Mouse (Mus musculus) neural tube, embryonic 12.5 days (tissue): ENCODE measurements at regions not wholly inside any gene's neighbourhood (a gene's known extent, or its start where the extent isn't known, plus 50 kb on each side); places are given as distances from the start of the nearest gene placed in this dataset.

ENCODE experiments used
- ATAC-seq: fragments of 200-750 bp; cut with Nextera tagmentation; 2 replicates; pipeline ENCODE4 v1.8.0; 2017; ENCODE audit warnings: low read depth, mild to moderate bottlenecking, moderate TSS enrichment, moderate library complexity; ENCODE audit not compliant: low FRiP score
- H3K27ac ChIP-seq: fragments of 300-500 bp; sonication (generic); 2 replicates; pipeline ENCODE4 v1.5.1; 2016
- H3K27me3 ChIP-seq: fragments of 300-500 bp; sonication (generic); replicated peaks from 2 replicates; pipeline ENCODE4 v1.6.1; 2016; ENCODE audit warnings: mild to moderate bottlenecking
- H3K36me3 ChIP-seq: fragments of 300-500 bp; sonication (generic); 2 replicates; pipeline ENCODE4 v1.6.1; 2016; ENCODE audit warnings: mild to moderate bottlenecking
- H3K4me1 ChIP-seq: fragments of 300-500 bp; sonication (generic); 2 replicates; pipeline ENCODE4 v1.6.1; 2016
- H3K4me2 ChIP-seq: fragments of 300-500 bp; sonication (generic); replicated peaks from 2 replicates; pipeline ENCODE4 v1.6.1; 2016; ENCODE audit warnings: mild to moderate bottlenecking
- H3K4me3 ChIP-seq: fragments of 300-500 bp; sonication (generic); 2 replicates; pipeline ENCODE4 v1.5.1; 2016
- H3K9ac ChIP-seq: fragments of 300-500 bp; sonication (generic); 2 replicates; pipeline ENCODE4 v1.6.1; 2016; ENCODE audit warnings: mild to moderate bottlenecking
- H3K9me3 ChIP-seq: fragments of 300-500 bp; sonication (generic); 2 replicates; pipeline ENCODE4 v1.6.1; 2016; ENCODE audit warnings: mild to moderate bottlenecking
- WGBS: fragments of 180-500 bp; shearing (Covaris S2); methylation state at CpG from one replicate; pipeline ENCODE4 v1.1.7; 2016; 5-methylcytosine and 5-hydroxymethylcytosine counted together

DNA sequence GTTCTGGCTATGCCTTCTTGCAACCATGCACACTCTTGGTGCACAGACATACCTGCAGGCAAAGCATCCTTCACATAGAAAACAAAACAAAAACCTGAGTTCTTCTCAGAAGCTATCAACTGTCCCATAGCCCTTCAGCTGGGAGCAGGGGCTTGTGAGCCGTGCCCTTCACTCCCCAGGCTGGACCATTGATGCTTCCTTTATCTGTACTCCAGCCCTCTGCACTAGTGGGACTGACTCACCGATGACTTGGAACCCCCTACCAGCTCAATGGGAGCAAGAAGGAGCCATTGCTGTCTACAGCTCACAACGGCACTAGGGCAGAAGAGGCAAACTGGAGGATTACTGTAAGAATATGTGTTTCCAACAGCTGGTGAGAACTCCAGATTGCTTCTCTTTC is 137.0 kb downstream of the Qrsl1 start:
- H3K4me2 ChIP-seq, result no peak overlapping the region
- H3K36me3 ChIP-seq, result no peaks in the 10 kb centered on the region
- 92% methylated on average over 3 of the region's 3 CpGs for WGBS
- no peak overlapping the region for H3K4me3 ChIP-seq
- ATAC-seq, result no peak
- H3K4me1 ChIP-seq, result no peaks in the 10 kb centered on the region
- H3K9ac ChIP-seq, result no peak overlapping the region
- no peaks in the 10 kb centered on the region for H3K9me3 ChIP-seq
- H3K27me3 ChIP-seq, result no peaks in the 10 kb centered on the region
- H3K27ac ChIP-seq, result no peak overlapping the region

- WGBS, result 79% methylated on average over 1 of the region's 1 CpGs
- H3K27ac ChIP-seq, result no peak overlapping the region
- H3K36me3 ChIP-seq, result no peaks in the 10 kb centered on the region
- no peak overlapping the region for H3K9ac ChIP-seq
- no peak overlapping the region for H3K4me3 ChIP-seq
- no peaks in the 10 kb centered on the region for H3K27me3 ChIP-seq
- H3K4me2 ChIP-seq, result no peak overlapping the region
- no peaks in the 10 kb centered on the region for H3K9me3 ChIP-seq
- no peak for ATAC-seq
- H3K4me1 ChIP-seq, result no peaks in the 10 kb centered on the region
Observed at GRCm38 (mm10) chr10:43765275-43765674, 136.3 kb downstream of the Qrsl1 start.

- Histone ChIP-seq H3K4me1 (no peaks in the 10 kb centered on the region), H3K4me3 (no peak overlapping the region), H3K27ac (no peak overlapping the region), H3K9me3 (no peaks in the 10 kb centered on the region), H3K4me2 (no peak overlapping the region), H3K27me3 (no peaks in the 10 kb centered on the region), H3K9ac (no peak overlapping the region), H3K36me3 (no peaks in the 10 kb centered on the region)
- 80% methylated on average over 11 of the region's 11 CpGs for WGBS
- no peak for ATAC-seq
Observed at GRCm38 (mm10) chr10:43765829-43766486, 135.6 kb downstream of the Qrsl1 start.

DNA sequence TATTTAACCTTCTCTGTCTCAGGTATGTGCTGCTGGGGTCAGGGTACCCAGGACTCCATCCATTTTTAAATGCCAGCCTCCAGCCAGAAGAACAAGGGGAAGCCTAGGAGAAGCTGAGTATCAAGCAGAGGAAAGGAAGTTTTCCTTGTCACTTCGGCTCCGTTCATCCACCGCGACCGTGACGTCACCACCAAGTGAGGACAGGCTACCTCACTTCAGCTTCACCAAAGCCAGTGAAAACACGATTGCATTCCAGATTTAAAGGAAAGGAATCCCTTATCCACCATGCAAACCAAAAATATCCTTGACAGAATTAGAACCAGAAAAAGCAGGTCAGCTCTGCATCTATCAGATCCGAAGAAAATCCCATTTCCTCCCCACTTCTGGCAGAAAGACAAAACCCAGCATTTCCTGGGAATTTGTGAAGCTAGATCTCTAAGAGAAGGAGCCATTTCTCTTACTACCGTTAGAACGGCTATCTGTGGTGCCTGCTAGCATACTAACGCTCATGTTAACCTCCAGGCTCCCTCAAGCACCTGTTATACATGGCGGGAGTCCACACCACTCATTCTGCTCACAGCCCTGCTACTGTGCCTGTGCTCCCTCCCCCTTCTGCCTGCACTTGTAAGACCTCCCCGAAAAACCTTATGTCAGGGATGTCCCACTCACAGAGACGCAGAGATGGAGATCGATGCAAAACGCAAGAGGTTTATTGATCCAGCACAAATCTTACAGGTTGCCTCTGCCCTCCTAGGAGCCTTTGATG is 133.4 kb downstream of the Qrsl1 start:
- 83% methylated on average over 16 of the region's 16 CpGs for WGBS

GRCm38 (mm10) chr10:43769026-43769425 is 132.5 kb downstream of the Qrsl1 start:
- no peak overlapping the region for H3K4me3 ChIP-seq
- no peak overlapping the region for H3K27ac ChIP-seq
- no peaks in the 10 kb centered on the region for H3K9me3 ChIP-seq
- no peaks in the 10 kb centered on the region for H3K36me3 ChIP-seq
- no peak for ATAC-seq
- H3K9ac ChIP-seq, result no peak overlapping the region
- no peaks in the 10 kb centered on the region for H3K4me1 ChIP-seq
- no peaks in the 10 kb centered on the region for H3K27me3 ChIP-seq
- WGBS, result 81% methylated on average over 3 of the region's 3 CpGs
- H3K4me2 ChIP-seq, result no peak overlapping the region

More for the DNA sequence above, 133.4 kb downstream of the Qrsl1 start:
- Histone ChIP-seq H3K27me3 (no peaks in the 10 kb centered on the region), H3K36me3 (no peaks in the 10 kb centered on the region), H3K27ac (no peak overlapping the region), H3K4me1 (no peaks in the 10 kb centered on the region), H3K9me3 (no peaks in the 10 kb centered on the region), H3K9ac (no peak overlapping the region), H3K4me2 (no peak overlapping the region), H3K4me3 (no peak overlapping the region)
- ATAC-seq, result no peak

GRCm38 (mm10) chr10:43775807-43776206 is 125.7 kb downstream of the Qrsl1 start:
- H3K4me1 ChIP-seq, result no peaks in the 10 kb centered on the region
- no peaks in the 10 kb centered on the region for H3K36me3 ChIP-seq
- WGBS, result 61% methylated on average over 1 of the region's 1 CpGs
- H3K4me2 ChIP-seq, result no peak overlapping the region
- H3K9ac ChIP-seq, result no peak overlapping the region
- H3K27ac ChIP-seq, result no peak overlapping the region
- no peak overlapping the region for H3K4me3 ChIP-seq
- no peak for ATAC-seq
- H3K9me3 ChIP-seq, result no peaks in the 10 kb centered on the region
- no peaks in the 10 kb centered on the region for H3K27me3 ChIP-seq

DNA sequence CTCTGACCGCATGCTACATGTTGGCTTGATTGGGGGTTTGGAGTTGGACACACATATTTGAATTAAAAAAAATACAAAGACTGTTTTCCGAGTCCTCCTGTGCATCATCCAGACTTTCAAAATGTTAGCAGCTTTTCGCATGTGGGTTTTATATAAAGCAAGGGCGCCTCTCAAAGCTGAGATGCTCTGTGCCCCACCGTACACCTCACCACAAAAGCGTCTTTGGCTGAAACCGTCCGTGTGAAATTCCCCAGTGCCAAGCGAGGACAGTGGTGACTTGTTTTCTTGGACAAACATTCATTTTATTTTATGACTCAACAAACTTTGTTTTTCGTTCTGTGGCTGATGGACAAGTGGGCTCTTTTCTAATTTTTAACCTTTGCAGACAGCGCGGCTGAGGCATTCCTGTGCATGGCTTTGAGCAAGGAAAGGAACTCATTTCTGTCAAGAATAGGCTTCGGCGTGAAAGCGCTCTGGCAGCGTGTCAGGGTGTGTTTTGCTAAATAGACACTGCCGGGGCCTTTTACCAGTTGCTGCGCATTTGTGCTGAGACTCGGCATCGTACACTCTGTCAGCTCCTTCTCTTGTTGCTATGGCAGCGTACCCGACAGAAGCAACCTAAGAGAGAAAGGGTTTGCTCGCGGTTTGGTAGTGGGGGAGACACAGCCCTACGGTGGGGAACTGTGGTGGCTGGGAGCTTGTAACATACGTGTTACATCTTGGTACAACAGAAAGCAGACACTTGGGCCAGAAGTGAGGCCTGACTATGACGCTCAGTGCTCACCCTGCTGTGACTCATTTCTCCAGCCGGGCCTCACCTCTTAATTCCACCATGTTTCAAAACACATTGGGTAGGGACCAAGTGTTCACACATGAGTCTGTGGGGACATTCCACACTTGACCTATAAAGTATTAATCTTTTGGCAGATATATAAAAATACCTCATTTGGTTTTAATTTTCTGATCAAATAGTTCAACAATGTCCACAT is 123.6 kb downstream of the Qrsl1 start:
- Histone ChIP-seq H3K9ac (no peak overlapping the region), H3K27ac (no peak overlapping the region), H3K27me3 (no peaks in the 10 kb centered on the region), H3K9me3 (no peaks in the 10 kb centered on the region), H3K4me3 (no peak overlapping the region), H3K4me1 (no peaks in the 10 kb centered on the region), H3K4me2 (no peak overlapping the region), H3K36me3 (no peaks in the 10 kb centered on the region)
- no peak for ATAC-seq
- 81% methylated on average over 28 of the region's 28 CpGs for WGBS

- Histone ChIP-seq H3K9me3 (no peaks in the 10 kb centered on the region), H3K4me2 (no peak overlapping the region), H3K27me3 (no peaks in the 10 kb centered on the region), H3K9ac (no peak overlapping the region), H3K27ac (no peak overlapping the region), H3K36me3 (no peaks in the 10 kb centered on the region), H3K4me1 (no peaks in the 10 kb centered on the region), H3K4me3 (no peak overlapping the region)
- 88% methylated on average over 4 of the region's 4 CpGs for WGBS
- no peak for ATAC-seq
Observed at GRCm38 (mm10) chr10:43780571-43780970, 121.0 kb downstream of the Qrsl1 start.

DNA sequence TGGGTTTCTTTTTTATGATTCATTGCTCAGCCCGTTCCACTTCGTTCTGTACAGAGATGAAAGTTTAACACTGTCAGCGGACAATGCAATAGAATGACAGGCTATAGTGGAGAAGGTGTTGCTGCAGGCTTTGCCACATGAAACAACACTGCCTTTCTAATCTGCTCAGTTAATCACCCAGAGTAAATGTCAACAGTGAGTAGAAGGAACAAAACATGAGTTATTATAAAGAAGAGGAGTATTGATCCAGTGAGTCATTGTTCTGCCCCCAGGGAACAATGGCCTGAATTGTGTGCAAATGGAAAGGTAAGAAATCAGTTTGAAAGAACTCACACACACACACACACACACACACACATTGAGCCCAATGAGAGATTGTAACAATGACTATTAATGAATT is 118.2 kb downstream of the Qrsl1 start:
- no peak overlapping the region for H3K4me3 ChIP-seq
- H3K4me1 ChIP-seq, result no peaks in the 10 kb centered on the region
- no peaks in the 10 kb centered on the region for H3K36me3 ChIP-seq
- WGBS, result 77% methylated on average over 3 of the region's 3 CpGs
- H3K9me3 ChIP-seq, result no peaks in the 10 kb centered on the region
- no peaks in the 10 kb centered on the region for H3K27me3 ChIP-seq
- H3K9ac ChIP-seq, result no peak overlapping the region
- H3K4me2 ChIP-seq, result no peak overlapping the region
- no peak for ATAC-seq
- H3K27ac ChIP-seq, result no peak overlapping the region

- Histone ChIP-seq H3K4me2 (no peak overlapping the region), H3K27me3 (no peaks in the 10 kb centered on the region), H3K9me3 (no peaks in the 10 kb centered on the region), H3K4me1 (no peaks in the 10 kb centered on the region), H3K9ac (no peak overlapping the region), H3K4me3 (no peak overlapping the region), H3K27ac (no peak overlapping the region), H3K36me3 (no peaks in the 10 kb centered on the region)
- 89% methylated on average over 4 of the region's 4 CpGs for WGBS
- ATAC-seq, result no peak
Observed at GRCm38 (mm10) chr10:43790780-43791179, 110.8 kb downstream of the Qrsl1 start.

DNA sequence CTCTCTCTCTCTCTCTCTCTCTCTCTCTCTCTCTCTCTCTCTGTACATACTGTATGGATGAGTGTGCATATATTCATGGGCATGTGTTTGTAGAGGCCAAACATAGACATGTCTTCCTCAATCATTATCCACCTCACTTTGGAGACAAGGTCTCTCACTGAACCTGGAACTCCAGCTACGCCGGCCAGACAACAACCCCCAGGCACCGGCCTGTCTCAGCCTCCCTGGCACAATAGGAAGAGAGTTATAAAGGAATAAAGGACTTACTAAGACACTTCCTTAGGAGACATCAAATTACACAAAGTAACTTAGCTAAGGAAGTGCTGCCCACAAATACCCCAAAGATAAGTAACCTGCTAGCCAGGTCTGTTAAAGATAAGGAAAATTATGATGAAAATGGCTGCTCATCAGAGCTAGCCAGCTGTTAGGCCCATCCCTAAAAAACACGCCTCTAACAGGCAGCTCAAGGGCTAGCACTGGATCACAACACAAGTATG is 110.0 kb downstream of the Qrsl1 start:
- 94% methylated on average over 4 of the region's 4 CpGs for WGBS
- ATAC-seq, result no peak
- no peaks in the 10 kb centered on the region for H3K36me3 ChIP-seq
- H3K9ac ChIP-seq, result no peak overlapping the region
- H3K4me1 ChIP-seq, result no peaks in the 10 kb centered on the region
- no peak overlapping the region for H3K4me3 ChIP-seq
- H3K27ac ChIP-seq, result no peak overlapping the region
- no peaks in the 10 kb centered on the region for H3K9me3 ChIP-seq
- H3K4me2 ChIP-seq, result no peak overlapping the region
- H3K27me3 ChIP-seq, result no peaks in the 10 kb centered on the region

DNA sequence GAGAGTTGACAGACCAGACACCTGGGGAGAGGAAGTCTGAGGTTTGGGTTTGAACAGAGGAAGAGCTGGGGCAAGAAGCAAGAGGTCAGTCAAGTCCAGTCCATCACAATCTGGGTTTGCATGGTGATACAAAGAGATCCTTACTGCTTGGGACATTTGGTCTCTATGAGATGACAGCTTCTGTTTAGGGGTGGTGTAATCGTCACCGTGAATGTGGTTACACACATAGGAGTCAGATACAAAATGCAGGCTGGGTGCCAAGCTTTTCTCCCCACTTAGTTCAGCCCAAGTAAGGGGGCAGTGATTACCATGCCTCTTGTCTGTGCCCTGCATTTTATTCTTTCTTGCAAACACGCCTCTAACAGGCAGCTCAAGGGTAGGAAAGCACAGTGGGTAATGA is 108.9 kb downstream of the Qrsl1 start:
- Histone ChIP-seq H3K4me2 (no peak overlapping the region), H3K27me3 (no peaks in the 10 kb centered on the region), H3K36me3 (no peaks in the 10 kb centered on the region), H3K4me3 (no peak overlapping the region), H3K4me1 (no peaks in the 10 kb centered on the region), H3K9me3 (no peaks in the 10 kb centered on the region), H3K9ac (no peak overlapping the region), H3K27ac (no peak overlapping the region)
- WGBS, result 88% methylated on average over 3 of the region's 3 CpGs
- ATAC-seq, result no peak
